Mouse (Mus musculus) layer of hippocampus, adult 9-11 months (tissue): ENCODE measurements around the gene Slc16a2.
"Not testable (repeated sequence)": the region's sequence is repeated elsewhere in the genome, so short reads cannot be mapped to it uniquely, and the experiment has no call there.

ENCODE experiments used
- DNase-seq: peaks from one replicate; pipeline ENCODE4 v3.0.0; 2022

The Slc16a2 gene

GRCm38 (mm10) chrX:103733091-103733490, 88.7 kb downstream of the Slc16a2 start:
- DNase-seq, result no peak

DNA sequence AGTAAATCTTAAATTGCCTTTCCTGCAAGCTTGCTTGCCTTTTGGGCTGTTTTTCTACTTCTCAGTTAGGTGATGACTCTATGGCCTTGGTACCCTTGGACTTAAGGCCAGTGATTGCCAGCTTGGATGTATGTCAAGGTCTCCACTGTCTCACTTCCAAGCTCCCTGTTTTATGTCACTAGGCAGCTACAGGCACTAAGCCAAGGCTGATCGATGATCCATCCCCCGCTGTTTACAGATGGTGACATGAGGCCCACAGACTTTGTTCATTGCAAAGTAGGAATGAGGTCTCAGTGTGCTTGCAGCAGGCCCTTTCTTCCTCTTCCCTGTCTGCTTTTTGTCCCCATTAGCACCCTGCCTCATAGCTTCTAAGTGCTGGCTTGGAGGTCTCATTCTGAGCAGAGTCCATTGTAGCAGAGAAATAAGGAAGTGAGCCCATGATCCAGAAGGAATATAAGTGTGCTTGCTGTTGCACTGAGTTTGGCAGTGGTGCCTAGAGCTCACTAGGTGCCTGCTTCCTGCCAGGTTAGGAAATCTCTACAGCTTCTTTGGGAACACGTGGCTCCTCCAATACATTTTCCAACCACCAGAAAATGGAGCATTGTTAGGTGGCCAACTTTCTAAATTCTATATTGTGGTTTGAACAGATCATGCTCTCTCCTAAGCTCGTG, 89.6 kb downstream of the Slc16a2 start:
- DNase-seq, result peak; percentile 30

DNA sequence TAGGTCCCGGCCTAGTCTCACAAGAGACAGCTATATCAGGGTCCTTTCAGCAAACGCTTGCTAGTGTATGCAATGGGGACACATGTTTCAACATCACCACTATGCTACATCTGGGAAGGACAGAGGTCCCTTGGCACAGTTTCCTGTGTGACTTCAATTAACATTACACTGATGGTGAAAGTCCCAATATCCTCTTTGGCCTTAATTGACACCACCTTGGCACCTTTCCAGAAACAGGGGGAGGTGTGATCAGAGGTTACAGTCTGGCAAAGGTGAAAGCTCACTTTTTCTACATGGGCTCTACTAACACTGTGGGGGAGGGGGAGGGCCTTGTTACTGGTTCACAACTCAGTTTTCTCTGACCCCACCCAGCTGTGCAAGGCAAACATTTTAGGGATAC, 99.3 kb downstream of the Slc16a2 start:
- no peak for DNase-seq

GRCm38 (mm10) chrX:103719618-103720185, 102.1 kb downstream of the Slc16a2 start:
- DNase-seq, result no peak

- no peak for DNase-seq
Observed at GRCm38 (mm10) chrX:103712922-103713321, 108.9 kb downstream of the Slc16a2 start.

- no peak for DNase-seq
Observed at GRCm38 (mm10) chrX:103709671-103710070, 112.1 kb downstream of the Slc16a2 start.

- no peak for DNase-seq
Observed at GRCm38 (mm10) chrX:103708592-103708991, 113.2 kb downstream of the Slc16a2 start.

GRCm38 (mm10) chrX:103704611-103705010, 117.2 kb downstream of the Slc16a2 start:
- no peak for DNase-seq

DNA sequence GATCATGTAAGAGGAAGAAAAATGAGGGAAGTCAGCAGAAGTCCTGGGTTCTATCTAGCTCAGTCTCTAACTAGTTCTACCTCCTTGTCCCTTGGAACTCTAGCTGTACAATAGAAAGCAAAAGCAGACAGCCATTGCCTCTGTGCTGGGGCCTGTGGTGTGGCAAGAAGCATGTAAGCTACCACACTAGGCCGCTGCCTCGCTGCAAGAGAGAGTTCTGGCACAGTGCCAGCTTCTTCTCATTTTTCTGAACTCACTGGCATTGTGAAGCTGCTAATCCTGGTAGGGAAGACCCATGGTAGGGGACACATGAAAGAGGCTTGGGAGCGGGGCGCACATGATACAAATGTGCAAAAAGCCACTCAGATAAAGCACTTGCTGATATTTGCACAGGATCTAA, 117.8 kb downstream of the Slc16a2 start:
- DNase-seq, result no peak

DNA sequence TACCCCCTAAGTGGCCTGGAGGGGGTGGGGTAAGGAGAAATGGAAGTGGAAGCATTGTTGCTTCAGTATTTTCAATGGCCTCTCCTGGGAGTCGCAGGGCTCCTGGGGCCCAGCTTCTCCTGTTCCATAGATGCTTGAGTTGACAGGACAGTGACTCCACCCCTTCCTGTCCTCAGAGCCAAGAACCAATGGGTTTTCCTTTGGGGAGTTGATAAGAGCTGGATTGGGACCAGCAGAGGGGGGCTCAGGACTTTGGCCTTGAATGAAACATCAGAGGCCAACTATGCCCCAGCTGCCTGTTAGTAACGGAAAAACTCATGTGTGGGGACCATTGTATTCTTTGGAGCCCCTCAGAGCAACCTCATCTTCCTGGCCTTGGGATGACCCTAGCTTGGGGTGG, 124.0 kb downstream of the Slc16a2 start:
- no peak for DNase-seq

- peak; percentile 80 for DNase-seq
Observed at GRCm38 (mm10) chrX:103696081-103696519, 125.7 kb downstream of the Slc16a2 start.

DNA sequence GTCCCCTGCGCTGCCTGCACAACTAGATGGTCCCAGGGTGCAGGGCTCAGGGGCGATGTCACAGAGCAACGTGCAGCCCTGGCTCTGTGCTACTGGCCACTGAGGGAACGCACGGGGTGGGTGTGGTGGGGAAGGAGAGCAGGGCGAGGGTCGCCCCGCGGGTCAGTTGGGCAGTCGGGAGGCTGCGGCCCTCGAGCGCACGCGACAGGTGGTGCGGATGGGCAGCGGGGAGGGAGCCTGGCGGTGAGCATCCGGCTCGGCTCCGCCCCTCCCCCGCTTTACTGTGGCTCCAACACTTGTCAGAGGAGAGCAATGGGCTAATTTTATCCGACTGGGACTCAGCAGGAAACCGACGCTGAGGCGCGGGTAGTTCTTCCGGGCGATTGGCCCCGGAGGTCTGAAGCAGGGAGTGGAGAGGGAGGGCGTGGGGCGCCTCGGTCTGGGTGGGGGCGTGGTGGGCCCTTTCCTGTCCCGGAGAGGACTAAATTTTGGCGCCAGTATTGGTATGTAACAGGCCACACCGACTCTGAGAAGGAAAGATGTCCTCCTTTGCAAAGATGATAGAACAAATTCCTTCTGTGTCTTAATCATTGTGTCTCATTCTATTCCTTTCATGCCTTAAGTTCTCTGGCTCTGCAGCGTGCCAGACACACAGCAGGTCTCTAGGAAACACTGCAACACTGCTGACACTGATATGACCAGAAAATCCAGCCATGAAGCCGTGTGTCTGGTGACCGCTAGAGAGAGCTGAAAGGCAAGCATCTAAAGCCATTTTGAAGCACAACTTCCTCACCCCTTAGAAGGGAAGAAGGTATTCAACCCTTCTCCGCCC, 126.4 kb downstream of the Slc16a2 start:
- peak; percentile 65 for DNase-seq

DNA sequence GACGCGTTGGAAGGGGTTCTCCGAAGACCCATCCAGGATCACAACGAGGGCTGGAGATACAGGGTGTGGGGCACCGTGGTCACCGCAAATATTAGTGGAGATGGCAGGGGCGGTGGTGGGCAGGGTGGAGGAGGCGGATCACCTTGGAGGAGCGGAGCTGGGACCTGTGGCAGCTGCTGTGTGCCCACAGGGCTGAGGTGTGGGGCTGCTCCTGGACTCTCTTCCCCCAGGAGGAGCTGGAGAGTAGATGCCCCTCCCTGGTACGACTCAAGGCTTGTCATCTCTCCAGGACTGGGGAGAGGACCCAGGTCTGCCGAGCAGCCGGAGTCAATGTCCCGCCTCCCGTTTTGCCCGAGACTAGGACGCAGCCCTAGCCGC, 127.0 kb downstream of the Slc16a2 start:
- DNase-seq, result no peak

DNA sequence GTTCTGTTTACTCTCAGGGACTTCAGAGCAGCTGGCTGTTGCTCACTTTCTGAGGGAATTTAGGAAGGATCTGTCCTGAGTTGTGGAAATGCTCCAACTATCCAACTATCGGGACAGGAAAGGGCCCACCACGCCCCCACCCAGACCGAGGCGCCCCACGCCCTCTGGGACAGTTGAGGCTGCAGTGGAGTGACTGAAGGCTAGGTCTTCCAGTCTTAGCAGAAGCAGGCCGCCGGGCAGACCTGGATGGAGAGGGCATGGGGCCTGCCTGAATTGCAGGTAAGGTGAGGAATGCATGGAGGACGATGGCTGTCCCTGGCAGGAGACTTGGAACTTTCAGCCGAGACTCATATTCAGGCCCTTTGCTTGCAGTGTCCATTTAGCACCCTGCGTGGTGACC, 127.4 kb downstream of the Slc16a2 start:
- DNase-seq, result no peak

DNA sequence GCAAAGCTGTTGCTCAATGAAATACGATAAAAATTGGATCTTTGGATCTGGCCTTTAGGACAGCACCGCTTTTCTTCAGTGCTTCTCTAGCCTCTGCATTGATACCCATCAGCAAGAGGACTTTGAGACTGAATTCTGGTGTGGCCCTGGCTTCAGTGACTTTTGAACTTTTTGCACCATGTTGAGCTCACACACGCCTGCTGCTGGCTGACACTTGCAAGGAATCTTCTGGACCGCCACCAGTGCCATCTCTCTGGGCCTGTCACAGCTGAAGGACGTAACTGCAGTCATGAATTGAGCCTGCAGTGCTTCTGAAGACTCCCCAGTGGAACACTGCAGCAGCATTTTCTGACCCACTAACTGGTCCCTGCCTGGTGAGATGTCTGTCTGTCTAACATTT, 128.9 kb downstream of the Slc16a2 start:
- DNase-seq, result no peak

DNA sequence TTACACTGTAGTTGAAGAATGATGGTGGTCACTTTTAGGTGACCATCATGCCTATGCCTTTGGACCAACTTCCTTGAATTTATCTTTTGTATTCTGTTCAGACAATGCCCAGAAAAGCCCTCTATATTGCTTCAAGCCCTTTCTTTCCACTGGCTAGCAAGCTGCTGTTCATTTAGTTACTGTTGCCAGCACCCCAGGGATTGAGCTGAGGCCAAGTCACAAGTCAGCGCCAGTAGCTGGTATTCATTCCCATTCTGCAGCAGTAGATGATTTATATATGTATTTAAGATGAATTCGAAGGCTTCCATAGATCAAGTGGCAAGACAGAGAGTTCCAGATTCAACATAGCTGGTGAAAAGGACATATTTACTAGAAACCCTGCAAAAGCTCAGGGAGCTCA, 133.2 kb downstream of the Slc16a2 start:
- no peak for DNase-seq

- no peak for DNase-seq
Observed at GRCm38 (mm10) chrX:103674674-103675073, 147.1 kb downstream of the Slc16a2 start.

DNA sequence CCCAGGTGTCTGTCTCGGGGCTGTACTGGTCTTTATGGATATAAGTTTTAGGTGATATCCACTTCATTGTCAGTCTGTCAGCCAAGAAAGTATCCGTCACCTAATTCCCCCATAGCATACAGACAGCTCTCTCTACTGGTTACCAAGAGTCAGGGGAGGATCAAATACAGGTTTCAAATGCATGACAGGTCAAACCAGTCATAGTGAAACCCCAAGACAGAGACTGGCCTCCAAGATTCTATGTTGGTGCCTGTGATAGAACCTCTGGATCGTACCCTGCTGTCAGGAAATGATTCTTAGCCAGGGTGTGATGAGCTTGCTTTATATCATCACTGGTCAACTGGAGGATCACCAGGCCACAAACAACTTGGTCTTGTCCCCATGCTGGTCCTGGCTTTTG, 148.0 kb downstream of the Slc16a2 start:
- no peak for DNase-seq

GRCm38 (mm10) chrX:103670245-103670644, 151.5 kb downstream of the Slc16a2 start:
- no peak for DNase-seq

DNA sequence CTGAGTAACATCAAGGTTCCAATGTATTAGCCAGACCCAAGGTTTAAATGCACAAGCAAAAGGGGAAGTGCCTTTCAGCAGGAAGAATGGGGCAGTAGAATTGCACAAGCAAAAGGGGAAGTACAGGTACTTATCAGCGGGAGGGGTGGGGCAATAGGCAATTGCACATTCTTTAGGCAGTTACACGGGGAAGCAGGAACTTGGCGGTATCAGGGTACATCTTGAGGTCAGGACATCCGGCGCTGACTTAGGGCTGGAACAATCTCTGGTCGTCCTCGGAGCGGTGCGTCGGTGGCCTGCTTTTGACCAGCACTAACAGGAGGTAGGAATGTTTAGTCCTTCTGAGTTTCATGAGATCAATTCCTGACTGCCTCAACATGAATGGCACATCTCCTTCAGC, 157.3 kb downstream of the Slc16a2 start:
- not testable (repeated sequence) for DNase-seq

DNA sequence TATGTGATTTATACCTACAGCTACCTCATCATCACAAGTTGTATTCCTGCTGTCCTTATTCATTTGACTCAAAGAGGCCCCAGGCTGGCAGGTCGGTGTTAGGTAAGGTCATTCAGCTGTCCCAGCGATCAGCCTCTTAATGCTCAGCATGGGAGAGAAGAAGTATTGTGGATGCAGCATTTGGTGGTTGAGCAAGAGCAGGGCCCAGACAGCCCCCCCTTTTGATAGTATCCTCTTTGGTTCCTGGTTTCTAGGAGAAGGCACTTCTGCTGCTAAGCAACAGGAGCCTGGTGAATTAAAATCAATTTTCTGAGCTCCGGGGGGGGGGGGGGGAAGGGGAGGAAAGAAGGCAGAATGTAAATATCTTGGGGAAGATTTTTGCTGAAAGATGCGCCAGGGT, 162.8 kb downstream of the Slc16a2 start:
- peak; percentile 20 for DNase-seq

GRCm38 (mm10) chrX:103653021-103653420, 168.8 kb downstream of the Slc16a2 start:
- no peak for DNase-seq

- DNase-seq, result no peak
Observed at GRCm38 (mm10) chrX:103652048-103652447, 169.7 kb downstream of the Slc16a2 start.
